Mouse (Mus musculus) ovary, adult 2 months (tissue): Measurements from ENCODE around the gene Shisal2a. TPM values are rescaled to one million over a fixed set of nuclear protein-coding genes. Genes with fewer than 3 reads are reported as not detected.

Experiments used
- polyA plus RNA-seq: library from polyadenylated mRNA; depleted of rRNA; stranded (reverse); fragments of >200 nt; gene quantifications from 2 replicates; pipeline ENCODE4 v1.2.3, GENCODE M21; 2012; rRNA removed

The Shisal2a gene
- 9.1 and 9.7 TPM in 2 replicates for polyA plus RNA-seq

GRCm38 (mm10) chr4:108383183-108383714 lies at the start of gene Shisal2a:
Shisal2a (minus strand) TSS chr4:108383349.

GRCm38 (mm10) chr4:108406861-108407401 lies 23.8 kb upstream of the Shisal2a start, which contains the start of gene Gpx7:
Gpx7 (minus strand) TSS chr4:108406961.

GRCm38 (mm10) chr4:108327730-108328484 lies 55.2 kb downstream of the Shisal2a start, which contains the start of gene Coa7:
Coa7 (plus strand) TSS chr4:108328140.

Other genes with a start within 250 kb of the Shisal2a start
- 49.2 and 55.9 TPM in 2 replicates for gene Scp2, start 238.4 kb downstream of the Shisal2a start, polyA plus RNA-seq
- 164 and 173 TPM in 2 replicates for gene Echdc2, start 217.9 kb downstream of the Shisal2a start, polyA plus RNA-seq
- 0.29 and 0.42 TPM in 2 replicates for gene Zyg11a, start 165.3 kb downstream of the Shisal2a start, polyA plus RNA-seq
- gene Zyg11b, start 82.3 kb downstream of the Shisal2a start, polyA plus RNA-seq: 7.6 and 8.7 TPM in 2 replicates
- 12.6 and 12.9 TPM in 2 replicates for gene Coa7, start 55.2 kb downstream of the Shisal2a start, polyA plus RNA-seq
- 93.1 and 111 TPM in 2 replicates for gene Gpx7, start 23.6 kb upstream of the Shisal2a start, polyA plus RNA-seq
- 95.8 and 119 TPM in 2 replicates for gene Tut4, start 76.1 kb upstream of the Shisal2a start, polyA plus RNA-seq
- gene Prpf38a, start 196.0 kb upstream of the Shisal2a start, polyA plus RNA-seq: 3.0 and 3.6 TPM in 2 replicates
- gene Orc1, start 196.1 kb upstream of the Shisal2a start, polyA plus RNA-seq: 1.00 and 1.6 TPM in 2 replicates
- gene Cc2d1b, start 236.6 kb upstream of the Shisal2a start, polyA plus RNA-seq: 36.7 and 43.7 TPM in 2 replicates